Comparison of ENCODE assay signal across 29 mouse cellular contexts in the genomic region with DNA sequence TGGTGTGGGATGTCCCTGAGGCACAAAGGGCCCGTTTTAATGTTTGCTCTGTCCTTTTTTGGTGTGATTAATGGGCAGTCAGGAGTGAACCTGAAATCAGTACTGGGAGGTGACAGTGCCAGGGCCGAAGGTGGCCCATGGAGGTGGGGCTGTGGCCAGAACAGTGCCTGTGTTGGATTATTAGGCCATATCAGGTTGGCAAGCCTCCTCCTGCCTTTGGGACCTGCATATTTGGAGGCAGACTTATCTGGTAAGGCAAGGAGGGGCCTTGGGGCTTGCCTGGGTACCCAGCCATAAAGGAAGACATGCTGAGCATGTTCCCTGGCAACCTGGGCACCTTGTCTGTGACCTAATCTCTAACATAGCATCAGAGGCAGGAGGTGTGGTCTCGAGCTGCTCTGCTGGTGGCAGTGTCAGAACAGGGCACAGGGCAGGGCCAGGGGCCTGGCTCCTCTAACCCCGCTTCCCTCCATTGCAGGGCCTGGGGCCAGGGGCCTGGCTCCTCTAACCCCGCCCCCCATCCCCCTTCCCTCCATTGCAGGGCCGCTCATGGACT. TPM values are rescaled to one million over a fixed set of nuclear protein-coding genes. Genes with fewer than 3 reads are reported as not detected.
DNase-seq lines count a peak whose midpoint lies in the region; ATAC-seq and TF ChIP-seq lines count a peak whose summit lies in the region.
"Had no signal": no experiment of that assay in that cellular context is flagged by ENCODE, and none has a peak within 500 bp of the region (broad histone marks: within the 10 kb centered on the region; RNA-seq: fewer than 3 reads in every experiment).

No protein-coding gene starts in this region.

- TF ChIP-seq CTCF in cerebellum, adult 2 months (IDR thresholded peaks at IDR 0.05; ENCODE audit: borderline replicate concordance, insufficient read depth, low read depth, low read length), result no peak
- no peak for TF ChIP-seq CTCF in midbrain, postnatal 0 days (IDR thresholded peaks at IDR 0.05)

- ATAC-seq in cerebellum, adult (ENCODE audit: insufficient number of reproducible peaks, low FRiP score, low TSS enrichment), result no peak
- no peak for ATAC-seq in forebrain, embryonic 12.5 days (ENCODE audit: low FRiP score)
- no peak for ATAC-seq in midbrain, embryonic 13.5 days
- ATAC-seq in midbrain, postnatal 0 days (ENCODE audit: low FRiP score), result no peak
- ATAC-seq: forebrain, embryonic 13.5 days; midbrain, embryonic 15.5 days; Patski had no signal

- no peaks in the 10 kb centered on the region for H3K27me3 ChIP-seq in cerebellum, adult 2 months (ENCODE audit: control insufficient read depth, insufficient read depth, low read length)
- H3K27me3 ChIP-seq in forebrain, embryonic 10.5 days (ENCODE audit: poor library complexity, severe bottlenecking), result no peaks in the 10 kb centered on the region
- H3K27me3 ChIP-seq in forebrain, embryonic 12.5 days, result no peaks in the 10 kb centered on the region
- H3K27me3 ChIP-seq in midbrain, embryonic 13.5 days, result no peaks in the 10 kb centered on the region
- H3K27me3 ChIP-seq in midbrain, postnatal 0 days (ENCODE audit: insufficient read depth, low read length), result no peaks in the 10 kb centered on the region
- H3K27me3 ChIP-seq: embryonic facial prominence, embryonic 13.5 days; forebrain, embryonic 13.5 days; hindbrain, embryonic 13.5 days; midbrain, embryonic 15.5 days; Patski had no signal

- TF ChIP-seq POLR2A in cerebellum, adult 2 months (IDR thresholded peaks at IDR 0.05; ENCODE audit: borderline replicate concordance, insufficient read depth, low read length), result no peak

- 31% methylated on average over 6 of the region's 6 CpGs for WGBS in cerebellum, adult 2 months
- WGBS in forebrain, embryonic 10.5 days, result 84% methylated on average over 6 of the region's 6 CpGs
- 84% methylated on average over 6 of the region's 6 CpGs for WGBS in forebrain, embryonic 12.5 days
- WGBS in midbrain, embryonic 13.5 days, result 76% methylated on average over 6 of the region's 6 CpGs
- WGBS in midbrain, postnatal 0 days, result 69% methylated on average over 6 of the region's 6 CpGs

- no peaks in the 10 kb centered on the region for H3K9me3 ChIP-seq in forebrain, embryonic 10.5 days
- no peaks in the 10 kb centered on the region for H3K9me3 ChIP-seq in forebrain, embryonic 12.5 days
- H3K9me3 ChIP-seq in midbrain, embryonic 13.5 days, result no peaks in the 10 kb centered on the region
- no peaks in the 10 kb centered on the region for H3K9me3 ChIP-seq in midbrain, postnatal 0 days (ENCODE audit: low read length)
- H3K9me3 ChIP-seq: embryonic facial prominence, embryonic 13.5 days; forebrain, embryonic 13.5 days; G1E; hindbrain, embryonic 13.5 days; midbrain, embryonic 15.5 days had no signal

- H3K4me2 ChIP-seq in forebrain, embryonic 12.5 days, result no peak overlapping the region
- H3K4me2 ChIP-seq in midbrain, embryonic 13.5 days (replicated peaks), result no peak overlapping the region
- no peak overlapping the region for H3K4me2 ChIP-seq in midbrain, postnatal 0 days (ENCODE audit: low read depth, low read length, poor library complexity, severe bottlenecking)
- H3K4me2 ChIP-seq: embryonic facial prominence, embryonic 13.5 days; forebrain, embryonic 13.5 days; heart, embryonic 11.5 days; hindbrain, embryonic 13.5 days; midbrain, embryonic 15.5 days had no signal

- H3K4me1 ChIP-seq in cerebellum, adult 2 months (ENCODE audit: control insufficient read depth, insufficient read depth, low read length), result peaks cover 58% of the 10 kb centered on the region
- peaks cover 26% of the 10 kb centered on the region for H3K4me1 ChIP-seq in forebrain, embryonic 10.5 days
- H3K4me1 ChIP-seq in forebrain, embryonic 12.5 days, result peaks cover 10% of the 10 kb centered on the region
- peaks cover 12% of the 10 kb centered on the region for H3K4me1 ChIP-seq in midbrain, embryonic 13.5 days (replicated peaks)
- H3K4me1 ChIP-seq in midbrain, postnatal 0 days (ENCODE audit: insufficient read depth, low read length), result peaks cover 8% of the 10 kb centered on the region; the same call in 1 of the 2 replicates

- no peak overlapping the region for H3K9ac ChIP-seq in forebrain, embryonic 12.5 days
- 0 out of 2 replicates have a peak overlapping the region, but pooled peaks have one; percentile 14 for H3K9ac ChIP-seq in midbrain, embryonic 13.5 days (replicated peaks)
- H3K9ac ChIP-seq in midbrain, postnatal 0 days (replicated peaks; ENCODE audit: low read length, poor library complexity, severe bottlenecking), result no peak overlapping the region
- H3K9ac ChIP-seq: embryonic facial prominence, embryonic 13.5 days; forebrain, embryonic 13.5 days; hindbrain, embryonic 13.5 days; liver, embryonic 14.5 days; midbrain, embryonic 15.5 days had no signal

- H3K36me3 ChIP-seq in forebrain, embryonic 10.5 days (replicated peaks), result peaks cover 83% of the 10 kb centered on the region
- peaks cover 80% of the 10 kb centered on the region for H3K36me3 ChIP-seq in forebrain, embryonic 12.5 days (replicated peaks)
- H3K36me3 ChIP-seq in midbrain, embryonic 13.5 days, result peaks cover 85% of the 10 kb centered on the region
- peaks cover 67% of the 10 kb centered on the region for H3K36me3 ChIP-seq in midbrain, postnatal 0 days (ENCODE audit: insufficient read depth, low read length)

- H3K4me3 ChIP-seq in cerebellum, adult 2 months (replicated peaks; ENCODE audit: insufficient read depth, low read depth, low read length), result no peak overlapping the region
- H3K4me3 ChIP-seq in forebrain, embryonic 10.5 days, result no peak overlapping the region
- H3K4me3 ChIP-seq in forebrain, embryonic 12.5 days (replicated peaks), result no peak overlapping the region
- H3K4me3 ChIP-seq in midbrain, embryonic 13.5 days (replicated peaks), result no peak overlapping the region
- H3K4me3 ChIP-seq in midbrain, postnatal 0 days (ENCODE audit: low read depth, low read length), result no peak overlapping the region
- H3K4me3 ChIP-seq: embryonic facial prominence, embryonic 13.5 days; erythroblast, embryonic 14.5 days; forebrain, embryonic 13.5 days; hindbrain, embryonic 13.5 days; layer of hippocampus, adult 2 months; left cerebral cortex, adult 2 months; midbrain, embryonic 15.5 days had no signal

- DNase-seq in cerebellum, adult 2 months, result no peak
- no peak for DNase-seq in forebrain, embryonic 10.5 days (ENCODE audit: extremely low spot score, low spot score)
- DNase-seq in midbrain, postnatal 0 days (ENCODE audit: low spot score), result no peak
- peak; percentile 44 for DNase-seq in induced T-regulatory cell, adult 2 months (ENCODE audit: low read depth)
- no peak for DNase-seq in kidney, adult 18-20 months
- DNase-seq: adrenal gland, postnatal 10 days; embryo, embryonic 11 days; gastrocnemius, postnatal 14 days; heart, postnatal 36 days; kidney, postnatal 36 days; lung, adult 2 months; right cerebral cortex, postnatal 4 days; thymus, postnatal 4 days had no signal

- H3K27ac ChIP-seq in cerebellum, adult 2 months (ENCODE audit: insufficient read depth, low read length), result peak overlapping the region; percentile 66; the same call in 1 of the 2 replicates
- peak overlapping the region; percentile 17; the same call in 1 of the 2 replicates for H3K27ac ChIP-seq in forebrain, embryonic 10.5 days
- H3K27ac ChIP-seq in forebrain, embryonic 12.5 days, result no peak overlapping the region
- H3K27ac ChIP-seq in midbrain, embryonic 13.5 days, result peak overlapping the region; percentile 51; the same call in 1 of the 2 replicates
- H3K27ac ChIP-seq in midbrain, postnatal 0 days (ENCODE audit: low read depth, low read length), result no peak overlapping the region
- H3K27ac ChIP-seq: embryonic facial prominence, embryonic 13.5 days; forebrain, embryonic 13.5 days; hindbrain, embryonic 13.5 days; layer of hippocampus, adult 2 months; left cerebral cortex, adult 2 months; liver, embryonic 14.5 days; macrophage; midbrain, embryonic 15.5 days; stomach, postnatal 0 days had no signal

RNA-seq across cellular contexts. Expression of gene 1700029I15Rik, which starts 1.8 kb away (rescaled TPM):
- polyA plus RNA-seq in cerebellum, adult 2 months (2012; rRNA removed), result 6.4 and 6.9 TPM in 2 replicates
- polyA plus RNA-seq in forebrain, embryonic 10.5 days (2016; fragmentation: Nextera tagmentation; extraction: Ambion mirVana), result 3.9 and 4.4 TPM in 2 replicates
- polyA plus RNA-seq in forebrain, embryonic 12.5 days (2016; fragmentation: Nextera tagmentation; extraction: Ambion mirVana), result 5.6 and 6.8 TPM in 2 replicates
- 8.0 and 8.9 TPM in 2 replicates for polyA plus RNA-seq in midbrain, embryonic 13.5 days (2015; fragmentation: Nextera tagmentation; extraction: Ambion mirVana)
- 0.76 and 8.6 TPM in 2 replicates for total RNA-seq in midbrain, postnatal 0 days (2014; rRNA removed)
- polyA plus RNA-seq in midbrain, postnatal 0 days (2015; fragmentation: Nextera tagmentation; extraction: Ambion mirVana), result 3.1 and 4.7 TPM in 2 replicates

RNA-seq across cellular contexts. Expression of gene Large2, which starts 5.9 kb away (rescaled TPM):
- 0.62 and 1.4 TPM in 2 replicates for polyA plus RNA-seq in cerebellum, adult 2 months (2012; rRNA removed)
- polyA plus RNA-seq in forebrain, embryonic 10.5 days (2016; fragmentation: Nextera tagmentation; extraction: Ambion mirVana), result 31.9 and 33.5 TPM in 2 replicates
- 5.3 and 5.5 TPM in 2 replicates for polyA plus RNA-seq in forebrain, embryonic 12.5 days (2016; fragmentation: Nextera tagmentation; extraction: Ambion mirVana)
- polyA plus RNA-seq in midbrain, embryonic 13.5 days (2015; fragmentation: Nextera tagmentation; extraction: Ambion mirVana), result 1.5 and 2.5 TPM in 2 replicates
- 1.4 TPM in 2 replicates for total RNA-seq in midbrain, postnatal 0 days (2014; rRNA removed)
- polyA plus RNA-seq in midbrain, postnatal 0 days (2015; fragmentation: Nextera tagmentation; extraction: Ambion mirVana), result 1.5 and 1.6 TPM in 2 replicates
- total RNA-seq: heart, postnatal 36 days had no signal
- polyA plus RNA-seq: erythroblast, embryonic 14.5 days; G1E; macrophage had no signal

RNA-seq across cellular contexts. Expression of gene Pex16, which starts 6.1 kb away (rescaled TPM):
- 60.7 and 63.5 TPM in 2 replicates for polyA plus RNA-seq in cerebellum, adult 2 months (2012; rRNA removed)
- polyA plus RNA-seq in forebrain, embryonic 10.5 days (2016; fragmentation: Nextera tagmentation; extraction: Ambion mirVana), result 23.8 and 24.6 TPM in 2 replicates
- 22.8 and 24.2 TPM in 2 replicates for polyA plus RNA-seq in forebrain, embryonic 12.5 days (2016; fragmentation: Nextera tagmentation; extraction: Ambion mirVana)
- 32.8 and 36.0 TPM in 2 replicates for polyA plus RNA-seq in midbrain, embryonic 13.5 days (2015; fragmentation: Nextera tagmentation; extraction: Ambion mirVana)
- total RNA-seq in midbrain, postnatal 0 days (2014; rRNA removed), result 23.6 and 31.8 TPM in 2 replicates
- polyA plus RNA-seq in midbrain, postnatal 0 days (2015; fragmentation: Nextera tagmentation; extraction: Ambion mirVana), result 43.4 and 51.5 TPM in 2 replicates

RNA-seq across cellular contexts. Expression of gene Mapk8ip1, which starts 20.5 kb away (rescaled TPM):
- 349 TPM in 2 replicates for polyA plus RNA-seq in cerebellum, adult 2 months (2012; rRNA removed)
- polyA plus RNA-seq in forebrain, embryonic 10.5 days (2016; fragmentation: Nextera tagmentation; extraction: Ambion mirVana), result 47.0 and 48.1 TPM in 2 replicates
- 83.2 and 83.5 TPM in 2 replicates for polyA plus RNA-seq in forebrain, embryonic 12.5 days (2016; fragmentation: Nextera tagmentation; extraction: Ambion mirVana)
- polyA plus RNA-seq in midbrain, embryonic 13.5 days (2015; fragmentation: Nextera tagmentation; extraction: Ambion mirVana), result 86.9 and 111 TPM in 2 replicates
- total RNA-seq in midbrain, postnatal 0 days (2014; rRNA removed), result 286 and 357 TPM in 2 replicates
- polyA plus RNA-seq in midbrain, postnatal 0 days (2015; fragmentation: Nextera tagmentation; extraction: Ambion mirVana), result 176 and 178 TPM in 2 replicates

RNA-seq across cellular contexts. Expression of gene Cry2, which starts 53.3 kb away (rescaled TPM):
- polyA plus RNA-seq in cerebellum, adult 2 months (2012; rRNA removed), result 79.4 and 81.8 TPM in 2 replicates
- 25.5 and 27.3 TPM in 2 replicates for polyA plus RNA-seq in forebrain, embryonic 10.5 days (2016; fragmentation: Nextera tagmentation; extraction: Ambion mirVana)
- polyA plus RNA-seq in forebrain, embryonic 12.5 days (2016; fragmentation: Nextera tagmentation; extraction: Ambion mirVana), result 29.1 and 31.2 TPM in 2 replicates
- 35.8 and 36.2 TPM in 2 replicates for polyA plus RNA-seq in midbrain, embryonic 13.5 days (2015; fragmentation: Nextera tagmentation; extraction: Ambion mirVana)
- total RNA-seq in midbrain, postnatal 0 days (2014; rRNA removed), result 41.9 and 48.4 TPM in 2 replicates
- 50.6 and 55.2 TPM in 2 replicates for polyA plus RNA-seq in midbrain, postnatal 0 days (2015; fragmentation: Nextera tagmentation; extraction: Ambion mirVana)

Comparison
In these comparisons a context has a peak if more than half of its experiments do, and no peak if none do; other contexts are left out.
1. H3K27ac ChIP-seq: peak in cerebellum, adult 2 months (single experiment), forebrain, embryonic 10.5 days (single experiment) and midbrain, embryonic 13.5 days (single experiment); none in forebrain, embryonic 12.5 days (single experiment) and midbrain, postnatal 0 days (single experiment).